Mouse (Mus musculus) G1E (cell line): ENCODE measurements around the gene Cfap161.

Experiments used
- CTCF ChIP-seq: IDR thresholded peaks from 2 replicates; pipeline ENCODE4 v1.5.1; 2012; ENCODE audit warnings: low read depth, low read length, inconsistent platforms, mixed read lengths
- POLR2AphosphoS5 ChIP-seq: IDR thresholded peaks from 2 replicates; pipeline ENCODE4 v1.6.1; 2012; ENCODE audit warnings: low read depth, low read length, inconsistent platforms; ENCODE audit not compliant: insufficient replicate concordance
- TAL1 ChIP-seq: conservative IDR thresholded peaks from 2 replicates; pipeline ENCODE4 v1.6.1; 2012; ENCODE audit warnings: low read depth, low read length, inconsistent platforms, mixed read lengths

GRCm38 (mm10) chr7:83801483-83801875 lies 6.8 kb upstream of the Cfap161 start:
- no peak for TF ChIP-seq CTCF
- TF ChIP-seq TAL1: no peak
- TF ChIP-seq POLR2AphosphoS5: no peak
